Mouse (Mus musculus): Measurements from ENCODE around the gene Chp2. TPM values are rescaled to one million over a fixed set of nuclear protein-coding genes. Genes with fewer than 3 reads are reported as not detected.

The Chp2 gene
- 0.15 and 0.18 TPM in 2 replicates for polyA plus RNA-seq (2012; rRNA removed)
- polyA plus RNA-seq (2014; fragmentation: Nextera tagmentation; extraction: Ambion mirVana) = 0.18 and 0.45 TPM in 2 replicates

DNA sequence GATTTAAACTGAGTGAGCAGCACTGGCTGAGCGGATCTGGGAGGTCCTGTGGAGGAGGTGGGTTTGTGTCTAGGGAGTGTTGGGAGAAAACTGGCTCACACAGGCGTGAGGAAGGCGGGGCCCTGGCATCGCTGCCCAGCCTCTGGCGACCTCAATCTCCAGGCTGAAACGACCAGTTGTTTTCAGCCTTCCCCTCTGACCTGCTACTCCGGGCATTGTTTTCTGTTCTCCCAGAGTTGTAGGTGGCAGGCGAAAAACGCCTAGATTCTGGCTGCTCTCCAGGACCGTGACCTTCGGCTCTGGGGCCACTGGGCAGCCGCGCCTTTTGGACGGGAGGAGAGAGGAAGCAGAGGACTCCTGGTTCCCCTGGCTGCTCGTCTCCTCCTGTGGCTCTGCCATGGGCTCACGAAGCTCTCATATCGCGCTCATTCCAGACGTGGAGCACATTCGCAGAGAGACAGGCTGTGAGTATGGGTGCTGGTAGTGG, at the start of gene Chp2:
Gene Chp2 (plus strand): TSS at position 182 of the 487 bp plus-strand sequence.
- no peak for TF ChIP-seq POLR2A (IDR thresholded peaks at IDR 0.05; ENCODE audit: borderline replicate concordance, extremely low read depth, insufficient read depth, insufficient read length)
- no peak for DNase-seq (ENCODE audit: low spot score)
- H3K27me3 ChIP-seq (ENCODE audit: control insufficient read depth, insufficient read depth, low read length) = no peaks in the 10 kb centered on the region
- H3K9me3 ChIP-seq (ENCODE audit: control insufficient read depth, low read length) = no peaks in the 10 kb centered on the region
- no peak within 1 kb of the TSS for H3K27ac ChIP-seq (replicated peaks; ENCODE audit: low read depth, low read length)
- H3K36me3 ChIP-seq (ENCODE audit: control insufficient read depth, insufficient read depth, low read length) = no peaks in the 10 kb centered on the region
- ATAC-seq (ENCODE audit: low FRiP score, low read depth) = no peak
- peak within 1 kb of the TSS; percentile 8; the same call in 1 of the 2 replicates for H3K4me3 ChIP-seq (replicated peaks; ENCODE audit: low read length)
- 22% methylated on average over 20 of the region's 20 CpGs for WGBS
- H3K9ac ChIP-seq (ENCODE audit: low read depth, low read length, severe bottlenecking) = no peak within 1 kb of the TSS
- H3K4me1 ChIP-seq (ENCODE audit: control insufficient read depth, insufficient read depth, low read length) = no peaks in the 10 kb centered on the region
- peak within 1 kb of the TSS; percentile 33 for H3K4me2 ChIP-seq (replicated peaks; ENCODE audit: low read depth, low read length, severe bottlenecking)

DNA sequence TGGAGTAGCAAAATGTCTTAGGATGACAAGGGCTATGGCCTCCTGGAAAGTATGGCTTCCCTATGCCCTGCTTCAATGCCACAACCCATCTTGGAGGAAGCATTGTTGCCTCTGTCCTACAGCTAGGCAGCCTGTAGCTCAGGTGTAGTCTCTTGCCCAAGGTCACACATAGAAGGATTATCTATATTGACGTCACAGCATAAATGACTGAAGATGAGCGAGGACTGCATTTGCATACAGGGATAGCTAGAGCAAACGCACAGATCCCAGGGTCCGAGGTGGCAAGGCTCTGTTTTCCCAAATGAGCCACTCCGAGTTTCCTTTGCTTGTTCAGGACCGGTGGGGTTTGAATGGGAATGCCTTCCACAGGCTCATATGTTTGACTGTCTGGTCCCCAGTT, 48.6 kb upstream of the Chp2 start:
- Histone ChIP-seq H3K4me2 (replicated peaks; ENCODE audit: low read depth, low read length, severe bottlenecking) (no peak overlapping the region), H3K9me3 (ENCODE audit: control insufficient read depth, low read length) (no peaks in the 10 kb centered on the region), H3K4me3 (replicated peaks; ENCODE audit: low read length) (no peak overlapping the region), H3K27ac (replicated peaks; ENCODE audit: low read depth, low read length) (no peak overlapping the region), H3K36me3 (ENCODE audit: control insufficient read depth, insufficient read depth, low read length) (peaks cover 47% of the 10 kb centered on the region), H3K27me3 (ENCODE audit: control insufficient read depth, insufficient read depth, low read length) (no peaks in the 10 kb centered on the region), H3K4me1 (ENCODE audit: control insufficient read depth, insufficient read depth, low read length) (no peaks in the 10 kb centered on the region), H3K9ac (ENCODE audit: low read depth, low read length, severe bottlenecking) (no peak overlapping the region)
- WGBS = 83% methylated on average over 6 of the region's 6 CpGs
- TF ChIP-seq POLR2A (IDR thresholded peaks at IDR 0.05; ENCODE audit: borderline replicate concordance, extremely low read depth, insufficient read depth, insufficient read length) = no peak
- DNase-seq (ENCODE audit: low spot score) (no peak), ATAC-seq (ENCODE audit: low FRiP score, low read depth) (no peak)

DNA sequence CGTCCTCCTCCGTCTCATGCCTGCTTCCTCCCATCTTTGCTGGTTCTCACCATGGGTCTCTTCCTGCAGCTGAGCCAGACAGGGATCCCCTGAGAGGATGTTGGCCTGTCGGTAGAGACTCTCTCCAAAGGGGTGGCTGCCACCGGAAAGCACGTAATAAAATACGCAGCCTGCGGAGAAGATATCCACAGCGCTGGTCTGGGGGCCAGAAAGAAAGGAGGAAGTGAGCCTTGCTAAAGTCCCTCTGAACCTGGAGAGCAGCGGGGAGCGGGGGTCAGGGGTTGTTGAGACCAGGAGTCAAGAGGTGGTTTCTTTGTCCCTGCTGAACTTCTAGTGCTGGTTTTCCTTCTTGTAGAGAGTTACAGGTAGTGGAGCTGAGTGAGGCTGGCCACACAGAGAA, 47.7 kb upstream of the Chp2 start:
- Histone ChIP-seq H3K9ac (ENCODE audit: low read depth, low read length, severe bottlenecking) (no peak overlapping the region), H3K4me2 (replicated peaks; ENCODE audit: low read depth, low read length, severe bottlenecking) (no peak overlapping the region), H3K36me3 (ENCODE audit: control insufficient read depth, insufficient read depth, low read length) (peaks cover 39% of the 10 kb centered on the region), H3K27ac (replicated peaks; ENCODE audit: low read depth, low read length) (no peak overlapping the region), H3K27me3 (ENCODE audit: control insufficient read depth, insufficient read depth, low read length) (no peaks in the 10 kb centered on the region), H3K9me3 (ENCODE audit: control insufficient read depth, low read length) (no peaks in the 10 kb centered on the region), H3K4me1 (ENCODE audit: control insufficient read depth, insufficient read depth, low read length) (no peaks in the 10 kb centered on the region), H3K4me3 (replicated peaks; ENCODE audit: low read length) (no peak overlapping the region)
- whole genome bisulfite sequencing = 66% methylated on average over 10 of the region's 10 CpGs
- TF ChIP-seq POLR2A (IDR thresholded peaks at IDR 0.05; ENCODE audit: borderline replicate concordance, extremely low read depth, insufficient read depth, insufficient read length) = no peak
- no peak for DNase-seq (ENCODE audit: low spot score)
- ATAC-seq (ENCODE audit: low FRiP score, low read depth) = no peak

DNA sequence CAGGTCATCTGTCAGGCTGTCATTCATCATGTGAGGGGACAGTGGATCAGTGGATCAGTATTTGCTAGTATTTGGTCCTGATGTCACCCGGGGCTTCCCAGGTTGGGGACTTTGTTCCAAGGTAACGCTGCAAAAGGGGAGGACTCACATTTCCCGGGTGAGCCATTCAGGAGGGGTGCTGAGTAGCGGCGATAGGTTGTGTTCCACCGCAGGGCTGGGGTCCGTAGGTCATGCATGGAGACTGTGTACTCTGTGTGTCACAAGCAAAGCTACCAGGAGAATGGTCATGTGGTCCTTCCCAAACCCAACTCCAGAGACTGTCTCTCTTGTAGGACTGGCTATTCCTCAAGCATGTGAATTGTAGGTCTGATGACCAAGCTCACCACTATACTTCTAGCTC, 38.6 kb upstream of the Chp2 start:
- no peaks in the 10 kb centered on the region for H3K27me3 ChIP-seq (ENCODE audit: control insufficient read depth, insufficient read depth, low read length)
- no peak for ATAC-seq (ENCODE audit: low FRiP score, low read depth)
- no peak overlapping the region for H3K9ac ChIP-seq (ENCODE audit: low read depth, low read length, severe bottlenecking)
- DNase-seq (ENCODE audit: low spot score) = no peak
- no peak overlapping the region for H3K27ac ChIP-seq (replicated peaks; ENCODE audit: low read depth, low read length)
- H3K9me3 ChIP-seq (ENCODE audit: control insufficient read depth, low read length) = no peaks in the 10 kb centered on the region
- no peak for TF ChIP-seq POLR2A (IDR thresholded peaks at IDR 0.05; ENCODE audit: borderline replicate concordance, extremely low read depth, insufficient read depth, insufficient read length)
- no peak overlapping the region for H3K4me2 ChIP-seq (replicated peaks; ENCODE audit: low read depth, low read length, severe bottlenecking)
- H3K4me3 ChIP-seq (replicated peaks; ENCODE audit: low read length) = no peak overlapping the region
- H3K36me3 ChIP-seq (ENCODE audit: control insufficient read depth, insufficient read depth, low read length) = no peaks in the 10 kb centered on the region
- WGBS = 83% methylated on average over 7 of the region's 7 CpGs
- H3K4me1 ChIP-seq (ENCODE audit: control insufficient read depth, insufficient read depth, low read length) = peaks cover 3% of the 10 kb centered on the region; the same call in 1 of the 2 replicates

DNA sequence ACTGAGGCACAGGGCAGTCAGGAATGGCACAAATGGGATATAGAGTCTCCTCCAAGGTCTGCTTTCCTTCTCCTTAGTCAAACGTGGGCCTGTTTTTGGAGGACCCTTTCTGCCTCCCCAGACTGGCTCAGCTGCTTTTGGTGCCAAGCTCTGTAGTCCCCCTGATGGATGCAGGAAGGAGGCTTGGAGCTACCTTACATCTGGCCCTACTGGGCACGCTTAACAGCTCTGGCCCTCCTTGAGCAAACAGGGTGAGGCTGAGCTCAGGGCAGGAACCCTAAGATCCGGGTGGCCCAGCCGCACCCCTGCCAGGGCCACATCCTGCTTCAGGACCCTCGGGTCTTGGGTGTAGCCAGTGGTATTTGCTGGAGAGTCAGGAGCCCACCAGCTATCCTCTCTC, 34.7 kb upstream of the Chp2 start:
- H3K27ac ChIP-seq (replicated peaks; ENCODE audit: low read depth, low read length) = no peak overlapping the region
- no peak overlapping the region for H3K4me3 ChIP-seq (replicated peaks; ENCODE audit: low read length)
- ATAC-seq (ENCODE audit: low FRiP score, low read depth) = no peak
- H3K9me3 ChIP-seq (ENCODE audit: control insufficient read depth, low read length) = no peaks in the 10 kb centered on the region
- H3K4me1 ChIP-seq (ENCODE audit: control insufficient read depth, insufficient read depth, low read length) = peaks cover 4% of the 10 kb centered on the region; the same call in 1 of the 2 replicates
- H3K27me3 ChIP-seq (ENCODE audit: control insufficient read depth, insufficient read depth, low read length) = no peaks in the 10 kb centered on the region
- H3K9ac ChIP-seq (ENCODE audit: low read depth, low read length, severe bottlenecking) = no peak overlapping the region
- no peak for TF ChIP-seq POLR2A (IDR thresholded peaks at IDR 0.05; ENCODE audit: borderline replicate concordance, extremely low read depth, insufficient read depth, insufficient read length)
- no peak overlapping the region for H3K4me2 ChIP-seq (replicated peaks; ENCODE audit: low read depth, low read length, severe bottlenecking)
- no peak for DNase-seq (ENCODE audit: low spot score)
- no peaks in the 10 kb centered on the region for H3K36me3 ChIP-seq (ENCODE audit: control insufficient read depth, insufficient read depth, low read length)
- WGBS = 71% methylated on average over 5 of the region's 5 CpGs
